In the genomic region with DNA sequence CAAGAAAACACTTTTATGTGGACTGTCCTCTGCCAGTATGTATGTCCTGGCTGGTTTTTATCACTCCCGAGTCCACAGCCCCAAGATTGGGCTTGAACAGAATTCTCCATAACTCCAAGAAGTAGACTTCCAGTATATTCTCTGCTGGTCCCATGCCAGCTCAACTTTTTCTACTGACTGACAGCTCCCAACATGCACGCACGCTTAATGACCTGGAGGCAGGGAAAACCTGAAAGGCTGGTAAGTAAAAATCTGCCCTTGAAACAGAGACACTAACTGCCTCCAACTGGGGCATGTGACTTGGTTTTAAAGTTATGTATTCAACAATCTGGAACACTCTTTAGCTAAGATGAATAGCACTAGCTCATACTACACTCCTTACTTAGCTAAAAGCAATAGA, we compare ENCODE assay signal across 28 mouse cellular contexts.
DNase-seq lines count a peak whose midpoint lies in the region; ATAC-seq and TF ChIP-seq lines count a peak whose summit lies in the region.
"Had no signal": no experiment of that assay in that cellular context is flagged by ENCODE, and none has a peak within 500 bp of the region (broad histone marks: within the 10 kb centered on the region; RNA-seq: fewer than 3 reads in every experiment).

No protein-coding gene starts in this region.

- H3K4me3 ChIP-seq in heart, adult 2 months: no peak overlapping the region
- H3K4me3 ChIP-seq in intestine, embryonic 16.5 days (ENCODE audit: low read length): no peak overlapping the region
- H3K4me3 ChIP-seq in forebrain, embryonic 10.5 days: no peak overlapping the region
- H3K4me3 ChIP-seq: forebrain, embryonic 12.5 days; heart, embryonic 12.5 days; hindbrain, embryonic 12.5 days; left cerebral cortex, adult 2 months; megakaryocyte, embryonic 14.5 days; midbrain, embryonic 13.5 days; neural tube, embryonic 13.5 days had no signal

- 0 out of 2 replicates have a peak, but pooled peaks have one; percentile 28 for ATAC-seq in intestine, embryonic 16.5 days
- no peak for ATAC-seq in CD4-positive, CD25-positive, alpha-beta regulatory T cell, adult 4 months
- ATAC-seq: midbrain, embryonic 13.5 days; Patski had no signal

- 77% methylated on average over 3 of the region's 3 CpGs for WGBS in heart, adult 2 months
- WGBS in intestine, embryonic 16.5 days: 65% methylated on average over 3 of the region's 3 CpGs
- 82% methylated on average over 3 of the region's 3 CpGs for WGBS in forebrain, embryonic 10.5 days

- intact Hi-C loops in heart, adult 2 months (cut with DNase I): no loop called here

- H3K79me2 ChIP-seq in heart, adult 2 months (replicated peaks; ENCODE audit: control insufficient read depth, insufficient read depth, low read length): peaks cover 2% of the 10 kb centered on the region; the same call in 1 of the 2 replicates

- H3K9ac ChIP-seq in heart, adult 2 months (ENCODE audit: low read depth, low read length): no peak overlapping the region
- no peak overlapping the region for H3K9ac ChIP-seq in intestine, embryonic 16.5 days (ENCODE audit: low read depth, low read length)
- H3K9ac ChIP-seq: forebrain, embryonic 12.5 days; heart, embryonic 12.5 days; hindbrain, embryonic 12.5 days; liver, embryonic 14.5 days; lung, embryonic 14.5 days; midbrain, embryonic 13.5 days; neural tube, embryonic 13.5 days had no signal

- peaks cover 32% of the 10 kb centered on the region for H3K36me3 ChIP-seq in heart, adult 2 months (ENCODE audit: control insufficient read depth, insufficient read depth, low read length)
- H3K36me3 ChIP-seq in intestine, embryonic 16.5 days (ENCODE audit: control insufficient read depth, insufficient read depth, low read length): 0 out of 2 replicates have a peak, but pooled peaks cover 3% of the 10 kb centered on the region
- no peaks in the 10 kb centered on the region for H3K36me3 ChIP-seq in forebrain, embryonic 10.5 days (replicated peaks)
- H3K36me3 ChIP-seq: forebrain, embryonic 12.5 days; G1E; heart, embryonic 12.5 days; hindbrain, embryonic 12.5 days; midbrain, embryonic 13.5 days; neural tube, embryonic 13.5 days had no signal

- no peak for TF ChIP-seq EP300 in heart, adult 2 months (IDR thresholded peaks at IDR 0.05; ENCODE audit: insufficient read depth, low read depth, low read length)

- TF ChIP-seq CTCF in heart, adult 2 months (IDR thresholded peaks at IDR 0.05): no peak

- H3K4me1 ChIP-seq in heart, adult 2 months (ENCODE audit: control insufficient read depth, insufficient read depth, low read length): peaks cover 10% of the 10 kb centered on the region
- H3K4me1 ChIP-seq in intestine, embryonic 16.5 days (ENCODE audit: control insufficient read depth, insufficient read depth, low read length): no peaks in the 10 kb centered on the region
- no peaks in the 10 kb centered on the region for H3K4me1 ChIP-seq in forebrain, embryonic 10.5 days
- H3K4me1 ChIP-seq: forebrain, embryonic 12.5 days; hindbrain, embryonic 12.5 days; megakaryocyte, embryonic 14.5 days; midbrain, embryonic 13.5 days; neural tube, embryonic 13.5 days had no signal

- no peak overlapping the region for H3K4me2 ChIP-seq in intestine, embryonic 16.5 days (ENCODE audit: low read depth, low read length)
- H3K4me2 ChIP-seq: forebrain, embryonic 12.5 days; heart, embryonic 12.5 days; hindbrain, embryonic 12.5 days; lung, embryonic 14.5 days; midbrain, embryonic 13.5 days; neural tube, embryonic 13.5 days had no signal

- no peaks in the 10 kb centered on the region for H3K27me3 ChIP-seq in heart, adult 2 months (ENCODE audit: control insufficient read depth, insufficient read depth, low read length)
- no peaks in the 10 kb centered on the region for H3K27me3 ChIP-seq in intestine, embryonic 16.5 days (replicated peaks; ENCODE audit: control insufficient read depth, insufficient read depth, low read length)
- no peaks in the 10 kb centered on the region for H3K27me3 ChIP-seq in forebrain, embryonic 10.5 days (ENCODE audit: poor library complexity, severe bottlenecking)
- H3K27me3 ChIP-seq: CH12.LX; forebrain, embryonic 12.5 days; heart, embryonic 12.5 days; hindbrain, embryonic 12.5 days; megakaryocyte, embryonic 14.5 days; midbrain, embryonic 13.5 days; neural tube, embryonic 13.5 days; Patski had no signal

- no peak for TF ChIP-seq POLR2A in heart, adult 2 months (IDR thresholded peaks at IDR 0.05; ENCODE audit: insufficient read depth, low read depth, low read length)

- H3K9me3 ChIP-seq in intestine, embryonic 16.5 days (ENCODE audit: control insufficient read depth, low read length): no peaks in the 10 kb centered on the region
- H3K9me3 ChIP-seq in forebrain, embryonic 10.5 days: no peaks in the 10 kb centered on the region
- H3K9me3 ChIP-seq: forebrain, embryonic 12.5 days; G1E; heart, embryonic 12.5 days; hindbrain, embryonic 12.5 days; midbrain, embryonic 13.5 days; neural tube, embryonic 13.5 days had no signal

- DNase-seq in heart, adult 2 months: no peak
- no peak for DNase-seq in heart, adult 18-20 months
- peak; percentile 53 to 59 for DNase-seq in kidney, adult 8-10 months
- no peak for DNase-seq in kidney, postnatal 4 days
- DNase-seq in kidney, postnatal 25 days: peak; percentile 61 to 63
- no peak for DNase-seq in forebrain, embryonic 10.5 days (ENCODE audit: extremely low spot score, low spot score)
- DNase-seq: adrenal gland, postnatal 36 days; cerebellum, adult 9-10 months; heart, postnatal 14 days; lung, embryonic 14.5 days; lung, postnatal 36 days; retina, postnatal 1 day; right cerebral cortex, postnatal 25 days; spleen, adult 18-20 months; thymus, postnatal 25 days had no signal

- peak overlapping the region; percentile 34; the same call in 1 of the 2 replicates for H3K27ac ChIP-seq in heart, adult 2 months
- no peak overlapping the region for H3K27ac ChIP-seq in intestine, embryonic 16.5 days (ENCODE audit: low read length)
- no peak overlapping the region for H3K27ac ChIP-seq in forebrain, embryonic 10.5 days
- H3K27ac ChIP-seq: forebrain, embryonic 12.5 days; hindbrain, embryonic 12.5 days; left cerebral cortex, adult 2 months; liver, embryonic 14.5 days; midbrain, embryonic 13.5 days; neural tube, embryonic 13.5 days had no signal

Comparison
In these comparisons a context has a peak if more than half of its experiments do, and no peak if none do; other contexts are left out.
1. DNase-seq: peak in kidney, adult 8-10 months (2 of 2) and kidney, postnatal 25 days (2 of 2); none in heart, adult 2 months (0 of 2), heart, adult 18-20 months (0 of 2), kidney, postnatal 4 days (0 of 2) and forebrain, embryonic 10.5 days (single experiment).